Mouse (Mus musculus): ENCODE data around the gene Cap1. TPM values are rescaled to one million over a fixed set of nuclear protein-coding genes. Genes with fewer than 3 reads are reported as not detected.

The Cap1 gene
- polyA plus RNA-seq, 1 experiment from 2014 or later: 86.4 TPM

Other genes with a start within 250 kb of the Cap1 start
- gene 9530002B09Rik, start 196.8 kb downstream of the Cap1 start, polyA plus RNA-seq (2015; fragmentation: Nextera tagmentation; extraction: Ambion mirVana): not detected in 2 replicates
- 79.3 and 81.0 TPM in 2 replicates for gene Ppt1, start 49.8 kb downstream of the Cap1 start, polyA plus RNA-seq (2015; fragmentation: Nextera tagmentation; extraction: Ambion mirVana)
- 3.3 and 4.0 TPM in 2 replicates for gene Mfsd2a, start 75.1 kb upstream of the Cap1 start, polyA plus RNA-seq (2015; fragmentation: Nextera tagmentation; extraction: Ambion mirVana)
- 5.1 and 5.3 TPM in 2 replicates for gene Mycl, start 109.6 kb upstream of the Cap1 start, polyA plus RNA-seq (2015; fragmentation: Nextera tagmentation; extraction: Ambion mirVana)
- 12.7 and 16.0 TPM in 2 replicates for gene Trit1, start 130.5 kb upstream of the Cap1 start, polyA plus RNA-seq (2015; fragmentation: Nextera tagmentation; extraction: Ambion mirVana)
- 0.29 and 0.47 TPM in 2 replicates for gene Bmp8b, start 219.1 kb upstream of the Cap1 start, polyA plus RNA-seq (2015; fragmentation: Nextera tagmentation; extraction: Ambion mirVana)
- gene Oxct2b, start 230.2 kb upstream of the Cap1 start, polyA plus RNA-seq (2015; fragmentation: Nextera tagmentation; extraction: Ambion mirVana): 0.13 TPM in 1 of 2 replicates, not detected in the other

Data from intestine, embryonic 16.5 days (tissue).